Mouse (Mus musculus): ENCODE measurements around the gene Dusp8.

DNA sequence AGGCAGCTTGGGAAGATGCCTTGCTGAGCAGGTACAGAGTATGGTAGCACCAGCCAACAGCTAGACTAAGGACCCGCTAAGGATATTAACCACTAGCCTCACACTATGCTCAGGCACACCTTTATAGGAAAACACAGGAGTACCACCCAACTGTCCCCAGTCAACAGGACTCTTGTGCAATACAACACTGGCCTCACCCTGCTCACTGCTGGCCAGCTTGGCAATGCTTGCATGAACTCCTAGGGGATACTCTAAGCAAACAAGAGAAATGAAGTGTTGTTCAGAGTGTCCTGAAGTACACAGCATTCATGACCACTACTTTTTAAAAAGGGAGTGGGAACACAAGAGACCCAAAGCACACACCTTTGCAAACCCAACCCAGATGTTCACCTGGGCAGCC is 38.5 kb downstream of the Dusp8 start:
- TF ChIP-seq POLR2A (IDR thresholded peaks at IDR 0.05; ENCODE audit: insufficient read depth, low read length), result no peak
- no peak for TF ChIP-seq CTCF (IDR thresholded peaks at IDR 0.05; ENCODE audit: low read depth, low read length)
- TF ChIP-seq EP300 (IDR thresholded peaks at IDR 0.05; ENCODE audit: insufficient read depth, low read depth, low read length), result no peak

All from ES-Bruce4 (cell line).